Mouse (Mus musculus) intestine, embryonic 15.5 days (tissue): ENCODE results near the gene Grid2. TPM values are rescaled to one million over a fixed set of nuclear protein-coding genes. Genes with fewer than 3 reads are reported as not detected.

ENCODE experiments used
- ATAC-seq: fragments of 200-750 bp; cut with Nextera tagmentation; 2 replicates; pipeline ENCODE4 v1.8.0; 2017; ENCODE audit warnings: moderate TSS enrichment, moderate library complexity
- H3K27ac ChIP-seq: fragments of 300-500 bp; sonication (generic); 2 replicates; pipeline ENCODE4 v1.5.1; 2015; ENCODE audit warnings: mild to moderate bottlenecking, inconsistent platforms
- H3K27me3 ChIP-seq: fragments of 300-500 bp; sonication (generic); replicated peaks from 2 replicates; pipeline ENCODE4 v1.6.1; 2015; ENCODE audit warnings: inconsistent platforms
- H3K36me3 ChIP-seq: fragments of 300-500 bp; sonication (generic); 2 replicates; pipeline ENCODE4 v1.6.1; 2015; ENCODE audit warnings: inconsistent platforms
- H3K4me1 ChIP-seq: fragments of 300-500 bp; sonication (generic); replicated peaks from 2 replicates; pipeline ENCODE4 v1.6.1; 2015; ENCODE audit warnings: inconsistent platforms
- H3K4me2 ChIP-seq: fragments of 300-500 bp; sonication (generic); replicated peaks from 2 replicates; pipeline ENCODE4 v1.6.1; 2015; ENCODE audit warnings: mild to moderate bottlenecking, inconsistent platforms
- H3K4me3 ChIP-seq: fragments of 300-500 bp; sonication (generic); replicated peaks from 2 replicates; pipeline ENCODE4 v1.5.1; 2015; ENCODE audit warnings: inconsistent platforms
- H3K9ac ChIP-seq: fragments of 300-500 bp; sonication (generic); 2 replicates; pipeline ENCODE4 v1.6.1; 2015; ENCODE audit warnings: inconsistent platforms
- H3K9me3 ChIP-seq: fragments of 300-500 bp; sonication (generic); 2 replicates; pipeline ENCODE4 v1.6.1; 2016; ENCODE audit warnings: inconsistent platforms
- WGBS: fragments of 180-500 bp; shearing (Covaris S2); methylation state at CpG from one replicate; pipeline ENCODE4 v1.1.7; 2015; 5-methylcytosine and 5-hydroxymethylcytosine counted together
- polyA plus RNA-seq: library from polyadenylated mRNA; unstranded; fragments of >200 nt; fragmentation: Nextera tagmentation; extraction: Ambion mirVana; gene quantifications from 2 replicates; pipeline ENCODE4 v1.2.1, GENCODE M21; 2015

Gene Grid2
- polyA plus RNA-seq, 1 experiment from 2014 or later: 0.72 TPM

DNA sequence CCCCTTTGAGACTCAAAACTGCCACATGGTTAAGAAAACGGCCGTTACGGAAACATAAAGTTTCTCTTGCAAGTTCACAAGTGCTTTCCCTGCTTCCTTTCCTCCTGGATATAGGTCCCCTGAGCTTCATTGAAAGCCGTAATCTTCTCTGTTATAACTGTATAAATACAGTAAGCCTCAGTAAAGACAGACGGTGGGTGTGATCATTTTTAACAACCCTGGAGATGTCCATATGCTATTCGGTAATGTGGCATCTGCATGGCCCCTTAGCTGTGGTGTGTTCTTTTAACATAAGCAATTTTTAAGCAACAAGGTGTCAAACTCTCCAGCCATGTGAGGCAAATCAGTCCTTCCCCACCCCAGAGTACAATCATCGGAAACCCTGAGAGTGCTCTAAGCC, 892.9 kb downstream of the Grid2 start:
- no peak for ATAC-seq
- no peak overlapping the region for H3K27ac ChIP-seq
- H3K9me3 ChIP-seq: no peaks in the 10 kb centered on the region
- 77% methylated on average over 7 of the region's 7 CpGs for WGBS
- H3K9ac ChIP-seq: no peak overlapping the region
- H3K4me3 ChIP-seq: no peak overlapping the region
- H3K36me3 ChIP-seq: no peaks in the 10 kb centered on the region
- H3K27me3 ChIP-seq: no peaks in the 10 kb centered on the region
- no peak overlapping the region for H3K4me2 ChIP-seq
- no peaks in the 10 kb centered on the region for H3K4me1 ChIP-seq

DNA sequence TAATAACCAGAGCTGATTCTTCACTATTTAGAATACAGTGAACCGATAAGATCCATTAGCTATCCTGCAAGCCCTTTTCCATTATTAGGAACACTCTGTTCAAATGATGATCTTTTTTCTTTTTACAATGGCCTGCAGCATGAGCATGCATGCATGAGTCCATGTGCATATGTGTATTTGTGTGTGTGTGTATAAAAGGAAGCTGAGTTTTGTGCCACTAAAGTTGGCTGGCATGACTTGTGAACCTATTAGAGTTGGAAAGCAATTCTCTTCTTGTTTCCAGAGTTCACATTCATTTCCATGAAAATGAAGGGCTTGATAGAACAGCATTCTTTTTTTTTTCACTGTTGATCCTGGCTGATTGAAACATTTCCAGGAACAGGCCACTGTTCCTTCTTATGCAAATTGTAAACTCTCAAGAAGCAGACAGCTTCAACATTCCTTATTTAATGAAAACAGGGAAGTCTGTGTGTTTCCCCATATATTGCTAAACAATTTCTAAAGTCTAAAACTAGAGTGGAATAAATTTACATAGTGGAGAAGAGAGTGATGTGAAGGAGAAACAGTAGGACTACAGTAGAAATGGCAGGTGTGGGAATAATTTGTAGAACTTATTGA, 919.4 kb downstream of the Grid2 start:
- Histone ChIP-seq H3K4me2 (no peak overlapping the region), H3K27ac (no peak overlapping the region), H3K9me3 (no peaks in the 10 kb centered on the region), H3K9ac (no peak overlapping the region), H3K36me3 (no peaks in the 10 kb centered on the region), H3K4me3 (no peak overlapping the region), H3K27me3 (no peaks in the 10 kb centered on the region), H3K4me1 (no peaks in the 10 kb centered on the region)
- no peak for ATAC-seq
- WGBS: 93% methylated on average over 1 of the region's 1 CpGs

DNA sequence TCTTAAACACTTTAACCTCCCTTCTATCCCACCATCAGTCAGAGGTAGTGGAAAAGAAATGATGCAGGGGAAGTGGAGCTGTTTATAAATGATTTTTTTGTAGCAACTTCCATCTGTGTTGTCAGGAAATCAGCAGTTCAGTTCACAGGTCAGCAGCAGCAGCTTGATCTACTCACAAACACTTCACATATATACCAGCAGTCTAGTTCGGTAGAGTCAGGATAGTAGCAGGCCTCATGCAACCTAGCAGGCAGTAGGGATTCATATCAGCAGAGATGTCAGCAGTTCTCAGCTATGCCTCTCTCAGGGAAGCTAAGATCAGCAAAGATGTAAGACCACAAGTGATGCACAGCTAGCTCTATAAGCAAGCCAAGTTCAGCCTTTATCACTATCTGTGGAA, 938.0 kb downstream of the Grid2 start:
- Histone ChIP-seq H3K27ac (no peak overlapping the region), H3K4me3 (no peak overlapping the region), H3K36me3 (no peaks in the 10 kb centered on the region), H3K4me1 (no peaks in the 10 kb centered on the region), H3K9ac (no peak overlapping the region), H3K4me2 (no peak overlapping the region), H3K27me3 (no peaks in the 10 kb centered on the region), H3K9me3 (no peaks in the 10 kb centered on the region)
- ATAC-seq: no peak
- 54% methylated on average over 1 of the region's 1 CpGs for WGBS

GRCm38 (mm10) chr6:64202396-64203122, 946.9 kb downstream of the Grid2 start:
- Histone ChIP-seq H3K27ac (no peak overlapping the region), H3K27me3 (no peaks in the 10 kb centered on the region), H3K9me3 (no peaks in the 10 kb centered on the region), H3K4me1 (no peaks in the 10 kb centered on the region), H3K4me3 (no peak overlapping the region), H3K9ac (no peak overlapping the region), H3K4me2 (no peak overlapping the region), H3K36me3 (no peaks in the 10 kb centered on the region)
- WGBS: 45% methylated on average over 8 of the region's 8 CpGs
- ATAC-seq: no peak

GRCm38 (mm10) chr6:64236351-64236750, 980.7 kb downstream of the Grid2 start:
- Histone ChIP-seq H3K36me3 (no peaks in the 10 kb centered on the region), H3K4me3 (no peak overlapping the region), H3K4me2 (no peak overlapping the region), H3K4me1 (no peaks in the 10 kb centered on the region), H3K27ac (no peak overlapping the region), H3K9me3 (no peaks in the 10 kb centered on the region), H3K27me3 (no peaks in the 10 kb centered on the region), H3K9ac (no peak overlapping the region)
- WGBS: 67% methylated on average over 3 of the region's 3 CpGs
- no peak for ATAC-seq

DNA sequence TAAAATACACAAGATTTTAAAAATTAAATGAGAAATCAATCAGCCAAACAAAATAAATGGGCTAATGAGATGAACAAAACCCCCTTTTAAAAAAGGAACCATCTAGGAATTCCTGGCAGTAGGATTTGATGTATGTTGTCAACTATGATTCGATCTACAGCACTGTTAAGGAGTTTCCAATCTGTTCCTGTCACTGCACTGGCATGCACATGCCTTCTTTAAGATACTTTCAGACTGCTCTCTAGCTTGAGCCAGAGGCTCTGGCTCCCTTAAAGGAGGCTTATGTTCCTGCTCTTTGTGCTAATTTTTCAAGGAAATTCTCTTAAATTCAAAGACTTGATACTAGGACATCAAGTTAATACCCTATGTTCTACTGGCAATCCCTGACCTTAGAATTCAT, 984.9 kb downstream of the Grid2 start:
- Histone ChIP-seq H3K9ac (no peak overlapping the region), H3K36me3 (no peaks in the 10 kb centered on the region), H3K27ac (no peak overlapping the region), H3K4me2 (no peak overlapping the region), H3K4me1 (no peaks in the 10 kb centered on the region), H3K9me3 (no peaks in the 10 kb centered on the region), H3K27me3 (no peaks in the 10 kb centered on the region), H3K4me3 (no peak overlapping the region)
- no peak for ATAC-seq
- 71% methylated on average over 1 of the region's 1 CpGs for WGBS

GRCm38 (mm10) chr6:64245951-64246350, 990.3 kb downstream of the Grid2 start:
- H3K9me3 ChIP-seq: no peaks in the 10 kb centered on the region
- H3K27me3 ChIP-seq: no peaks in the 10 kb centered on the region
- 94% methylated on average over 1 of the region's 1 CpGs for WGBS

DNA sequence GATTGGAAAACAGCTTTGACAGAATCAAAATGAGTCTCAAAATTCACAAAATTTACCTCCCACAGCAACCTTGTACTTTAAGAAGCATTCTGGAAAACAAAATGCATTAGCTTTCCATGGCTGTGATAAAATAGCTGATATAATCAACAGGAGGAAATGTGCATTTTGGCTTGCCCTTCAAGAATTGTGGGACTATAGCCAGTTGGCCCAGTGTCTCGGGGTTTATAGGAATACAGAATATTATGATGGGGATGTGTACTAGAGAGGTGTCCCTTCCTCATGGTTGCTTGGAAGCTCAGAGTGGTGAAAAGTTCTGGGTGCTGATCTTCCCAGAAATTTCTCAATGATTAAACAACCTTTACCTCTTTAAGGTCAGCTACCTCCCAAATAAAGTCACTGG, 995.4 kb downstream of the Grid2 start:
- no peaks in the 10 kb centered on the region for H3K4me1 ChIP-seq
- no peaks in the 10 kb centered on the region for H3K9me3 ChIP-seq
- no peaks in the 10 kb centered on the region for H3K27me3 ChIP-seq
- H3K4me3 ChIP-seq: no peak overlapping the region
- H3K27ac ChIP-seq: no peak overlapping the region
- H3K9ac ChIP-seq: no peak overlapping the region
- no peak for ATAC-seq
- H3K36me3 ChIP-seq: no peaks in the 10 kb centered on the region
- WGBS: 88% methylated on average over 1 of the region's 1 CpGs
- H3K4me2 ChIP-seq: no peak overlapping the region

More at GRCm38 (mm10) chr6:64245951-64246350, 990.3 kb downstream of the Grid2 start:
- H3K27ac ChIP-seq: no peak overlapping the region
- no peak overlapping the region for H3K9ac ChIP-seq
- H3K4me3 ChIP-seq: no peak overlapping the region
- no peaks in the 10 kb centered on the region for H3K4me1 ChIP-seq
- no peak for ATAC-seq
- no peak overlapping the region for H3K4me2 ChIP-seq
- no peaks in the 10 kb centered on the region for H3K36me3 ChIP-seq

DNA sequence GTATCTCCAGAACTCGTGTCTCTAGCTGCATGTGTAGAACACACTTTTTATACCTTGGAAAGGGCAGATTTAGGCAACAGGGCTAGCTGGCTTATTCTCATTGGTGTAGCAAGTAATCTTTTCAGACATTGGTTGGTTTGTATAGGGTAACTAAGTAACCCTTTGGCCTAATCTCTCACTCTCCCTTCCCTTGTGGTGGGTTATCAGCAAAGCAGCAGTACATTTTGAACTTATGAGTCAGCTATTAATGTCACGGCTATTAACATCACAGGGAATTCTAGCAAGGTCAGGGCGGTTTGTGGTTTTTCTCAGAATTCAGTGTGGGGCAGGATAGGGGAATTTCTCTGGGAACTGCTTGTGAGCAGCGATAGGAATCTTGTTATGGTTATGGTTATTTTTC, 1007.8 kb downstream of the Grid2 start:
- 84% methylated on average over 4 of the region's 4 CpGs for WGBS
- no peaks in the 10 kb centered on the region for H3K27me3 ChIP-seq
- H3K9ac ChIP-seq: no peak overlapping the region
- no peak for ATAC-seq
- no peaks in the 10 kb centered on the region for H3K9me3 ChIP-seq
- H3K36me3 ChIP-seq: no peaks in the 10 kb centered on the region
- no peak overlapping the region for H3K4me3 ChIP-seq
- H3K4me2 ChIP-seq: no peak overlapping the region
- no peak overlapping the region for H3K27ac ChIP-seq
- H3K4me1 ChIP-seq: no peaks in the 10 kb centered on the region

- 94% methylated on average over 2 of the region's 2 CpGs for WGBS
- Histone ChIP-seq H3K27ac (no peak overlapping the region), H3K4me1 (no peaks in the 10 kb centered on the region), H3K4me2 (no peak overlapping the region), H3K4me3 (no peak overlapping the region), H3K27me3 (no peaks in the 10 kb centered on the region), H3K9me3 (no peaks in the 10 kb centered on the region), H3K36me3 (no peaks in the 10 kb centered on the region), H3K9ac (no peak overlapping the region)
- ATAC-seq: no peak
These were observed 1008.5 kb downstream of the Grid2 start for GRCm38 (mm10) chr6:64264224-64264623.

GRCm38 (mm10) chr6:64274319-64275114, 1018.8 kb downstream of the Grid2 start:
- 26% methylated on average over 2 of the region's 2 CpGs for WGBS
- no peaks in the 10 kb centered on the region for H3K27me3 ChIP-seq
- no peak for ATAC-seq

DNA sequence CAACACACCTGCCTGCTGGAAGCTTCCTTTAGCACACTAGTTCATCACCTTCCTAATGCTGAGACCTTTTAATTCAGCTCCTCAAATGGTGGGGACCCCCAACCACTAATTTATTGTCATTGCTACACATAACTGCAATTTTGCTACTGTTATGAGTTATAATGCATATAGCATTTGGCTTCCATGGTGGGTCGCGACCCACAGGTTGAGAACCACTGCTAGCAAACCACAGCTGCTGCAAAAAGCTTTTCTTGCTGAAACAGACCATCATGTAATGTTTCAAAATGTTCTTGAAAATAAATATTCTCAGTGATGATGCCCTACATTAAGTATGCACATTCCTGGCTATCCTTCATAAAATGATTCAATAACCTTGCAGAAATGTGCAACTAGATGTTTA, 1024.3 kb downstream of the Grid2 start:
- Histone ChIP-seq H3K27me3 (no peaks in the 10 kb centered on the region), H3K9me3 (no peaks in the 10 kb centered on the region), H3K4me2 (no peak overlapping the region), H3K9ac (no peak overlapping the region), H3K36me3 (no peaks in the 10 kb centered on the region), H3K4me1 (no peaks in the 10 kb centered on the region), H3K4me3 (no peak overlapping the region), H3K27ac (no peak overlapping the region)
- WGBS: 92% methylated on average over 2 of the region's 2 CpGs
- no peak for ATAC-seq

More at GRCm38 (mm10) chr6:64274319-64275114, 1018.8 kb downstream of the Grid2 start:
- no peaks in the 10 kb centered on the region for H3K4me1 ChIP-seq
- no peak overlapping the region for H3K27ac ChIP-seq
- no peaks in the 10 kb centered on the region for H3K36me3 ChIP-seq
- H3K9ac ChIP-seq: no peak overlapping the region
- no peak overlapping the region for H3K4me3 ChIP-seq
- no peaks in the 10 kb centered on the region for H3K9me3 ChIP-seq
- H3K4me2 ChIP-seq: no peak overlapping the region
